Mouse (Mus musculus) frontal cortex, adult 2 months (tissue): ENCODE measurements at regions not wholly inside any gene's neighbourhood (a gene's known extent, or its start where the extent isn't known, plus 50 kb on each side); places are given as distances from the start of the nearest gene placed in this dataset.
A peak's percentile ranks its signal among the peaks of the same experiment; 100 is the strongest.

ENCODE experiments used
- DNase-seq, 2 experiments: peaks; one replicate each; pipeline ENCODE4 v3.0.0; 2022; ENCODE audit warnings: low spot score in 1 of 2; ENCODE audit errors: extremely low spot score in 1 of 2

DNA sequence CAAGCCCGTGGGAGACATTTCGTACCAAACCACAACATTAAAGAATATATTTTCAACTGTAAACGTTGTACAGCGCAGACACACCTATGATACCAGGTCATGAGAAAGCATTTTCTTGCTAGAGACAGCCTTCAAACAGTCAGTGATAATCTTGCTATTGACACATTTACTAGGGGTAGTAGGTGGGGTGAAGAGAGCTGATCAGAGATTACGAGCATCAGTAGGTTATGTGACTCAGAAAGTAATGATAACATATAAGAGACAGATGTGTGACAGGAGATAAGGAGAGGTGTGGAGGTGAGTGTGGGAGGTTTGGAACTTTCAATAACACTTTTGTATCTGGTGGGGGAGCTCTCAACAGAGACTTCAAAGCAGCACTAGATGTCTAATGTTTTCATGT is 231.5 kb upstream of the Satb1 start:
- DNase-seq, result no peak

DNA sequence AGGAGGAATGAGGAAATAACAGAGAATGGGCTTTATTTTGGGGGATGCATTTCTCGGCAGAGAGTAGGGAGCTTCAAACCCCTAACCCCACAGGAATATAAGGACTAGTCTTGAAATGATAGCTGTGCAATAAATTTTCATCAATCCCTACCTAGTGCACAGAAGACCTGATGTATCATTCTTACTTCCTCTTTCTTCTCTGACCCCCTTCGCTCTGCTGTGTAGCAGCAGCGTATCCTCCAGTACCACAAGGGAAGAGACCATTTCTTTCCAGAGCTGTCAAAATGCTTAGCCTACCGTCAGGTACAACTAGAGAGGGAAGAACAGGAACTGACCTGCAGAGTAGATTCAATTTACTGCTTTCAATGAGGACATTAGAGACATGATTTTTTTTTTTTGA is 230.0 kb upstream of the Satb1 start:
- no peak for DNase-seq

DNA sequence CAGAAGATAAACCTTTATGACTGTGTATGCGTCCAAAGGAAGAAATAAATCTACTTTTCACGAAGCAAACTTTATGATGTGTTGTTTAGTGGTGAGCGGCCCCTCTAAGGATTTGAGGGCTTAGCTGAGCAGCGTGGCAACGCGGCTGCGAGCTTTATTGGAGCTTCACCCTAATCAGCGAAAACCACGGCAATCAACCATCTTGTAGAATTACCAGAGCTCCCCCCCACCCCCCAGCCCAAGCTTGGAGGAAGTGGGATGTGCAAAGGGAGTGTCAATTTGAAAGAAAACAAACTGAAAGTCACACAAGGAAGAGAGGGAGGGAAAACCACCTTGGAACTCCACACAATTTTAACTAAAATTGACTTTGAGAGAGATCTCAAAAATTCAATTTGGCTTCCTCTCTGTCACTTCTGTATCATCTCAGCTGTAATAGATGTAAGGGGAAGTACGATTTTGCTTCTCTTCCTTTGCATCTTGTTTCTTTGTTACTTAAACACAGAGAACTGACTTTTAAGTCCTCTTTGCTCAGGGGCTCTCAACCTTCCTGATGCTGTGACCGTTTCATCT is 229.1 kb upstream of the Satb1 start:
- DNase-seq, result no peak

DNA sequence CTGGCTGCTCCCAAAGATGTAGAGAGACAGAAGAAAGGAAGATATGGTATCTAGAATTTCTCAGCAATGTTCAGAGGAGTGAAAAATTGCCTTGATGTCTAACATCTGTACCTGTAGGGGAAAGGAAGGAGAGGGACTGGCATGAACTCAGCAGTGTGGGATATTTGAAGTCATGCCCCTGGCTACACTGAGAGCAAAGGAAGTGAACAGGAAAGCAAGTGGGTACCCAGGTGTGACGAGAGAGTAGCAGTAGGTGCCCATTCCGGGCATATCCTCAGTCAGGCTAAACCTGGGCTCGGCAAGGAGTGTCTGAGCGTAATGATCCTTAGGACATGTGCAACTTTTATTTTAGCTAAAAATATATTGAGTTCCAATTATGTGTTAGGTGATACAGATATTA is 203.4 kb upstream of the Satb1 start:
- DNase-seq, result no peak

DNA sequence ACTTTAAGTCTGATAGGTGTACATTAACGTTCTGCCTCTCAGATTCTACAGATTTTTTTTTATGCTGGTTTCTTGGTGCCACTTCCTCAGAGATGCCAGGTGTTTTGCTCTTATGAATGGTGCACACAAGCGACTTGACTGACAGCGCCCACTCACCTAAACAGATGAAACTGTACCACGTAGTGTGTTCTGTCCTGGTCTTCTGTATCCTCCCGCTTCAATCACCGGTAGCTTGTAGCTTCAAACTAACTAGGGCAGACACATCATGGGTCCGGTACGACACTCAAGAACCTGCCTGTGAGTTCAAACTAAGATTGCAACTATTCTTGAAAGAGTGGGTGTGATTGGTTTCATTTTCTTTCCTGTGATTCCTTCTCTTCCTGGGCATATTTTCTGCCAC is 198.0 kb upstream of the Satb1 start:
- no peak for DNase-seq

DNA sequence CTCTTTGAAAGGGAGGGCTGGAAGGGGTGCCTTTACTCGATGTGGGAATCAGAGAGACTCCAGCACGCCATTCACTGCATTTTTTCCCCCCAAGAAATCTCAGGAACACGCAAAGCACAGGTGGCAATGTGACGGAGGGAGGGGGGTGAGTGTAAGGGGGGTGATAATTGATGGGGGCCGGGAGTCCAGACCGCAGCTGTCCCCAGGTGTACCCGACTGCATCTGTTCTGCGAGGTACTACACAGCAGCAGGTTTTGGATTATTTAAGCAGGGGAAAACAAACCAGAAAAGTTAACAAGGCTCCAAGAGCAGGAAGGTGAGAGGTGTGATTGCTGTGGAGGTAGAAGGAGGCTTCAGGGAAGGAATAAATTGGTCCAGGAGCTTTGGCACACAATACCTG is 153.8 kb upstream of the Satb1 start:
- DNase-seq, result no peak

DNA sequence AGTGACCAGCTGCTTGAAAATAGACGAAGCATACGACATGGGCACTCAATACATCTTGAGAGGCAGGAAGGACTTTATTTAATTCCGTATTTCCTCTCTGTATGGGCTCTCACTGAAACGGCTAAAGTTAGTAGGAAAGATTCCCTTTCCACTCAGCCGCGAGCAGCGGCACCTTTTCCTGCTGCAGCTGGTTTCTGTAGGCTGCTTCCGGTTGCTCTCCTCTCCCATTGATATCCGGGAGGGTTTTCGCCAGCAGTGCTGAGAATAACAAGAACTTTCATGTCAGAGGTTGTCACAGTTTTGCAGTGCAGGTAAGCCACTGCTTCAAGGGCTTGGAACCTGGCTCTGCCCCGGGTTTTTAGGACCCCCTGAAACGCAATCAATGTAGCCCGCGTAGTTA is 153.1 kb upstream of the Satb1 start:
- peak in 1 of 2 experiments; percentile 7 for DNase-seq

DNA sequence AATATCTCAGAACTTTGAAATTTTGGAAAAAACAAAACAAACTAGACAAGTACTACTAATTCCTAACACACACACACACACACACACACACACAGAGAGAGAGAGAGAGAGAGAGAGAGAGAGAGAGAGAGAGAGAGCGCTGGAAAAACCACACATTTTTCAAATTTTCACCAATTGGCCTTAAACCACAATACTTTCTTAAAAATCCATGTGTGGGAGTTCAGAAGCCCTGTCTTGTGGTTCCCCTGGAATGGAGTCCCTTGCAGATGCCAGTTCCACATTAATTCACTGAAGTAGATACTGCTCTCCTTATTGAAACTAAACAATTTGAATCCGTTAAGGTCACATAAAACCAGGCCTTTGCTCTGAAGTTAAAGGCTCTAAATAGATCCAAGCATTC is 146.0 kb upstream of the Satb1 start:
- no peak for DNase-seq

DNA sequence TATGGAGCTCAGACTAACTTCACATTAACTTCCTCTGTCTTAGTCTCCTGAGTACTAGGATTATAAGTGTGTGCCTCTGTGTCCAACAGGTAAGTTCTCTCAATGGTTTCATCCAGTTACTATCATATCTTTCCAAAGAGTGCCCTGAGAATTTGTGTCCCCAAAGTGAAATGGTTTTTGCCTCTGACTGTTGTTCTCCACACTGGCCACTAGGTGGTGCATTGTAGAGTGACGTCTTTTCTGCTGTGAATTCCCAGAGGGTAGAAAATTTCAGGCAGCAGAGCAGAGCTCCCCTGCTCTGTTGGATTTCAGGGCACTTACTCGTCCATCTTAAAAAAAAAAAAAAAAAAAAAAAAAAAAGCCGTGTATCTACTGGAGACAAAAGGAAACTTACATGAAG is 138.4 kb upstream of the Satb1 start:
- no peak for DNase-seq

DNA sequence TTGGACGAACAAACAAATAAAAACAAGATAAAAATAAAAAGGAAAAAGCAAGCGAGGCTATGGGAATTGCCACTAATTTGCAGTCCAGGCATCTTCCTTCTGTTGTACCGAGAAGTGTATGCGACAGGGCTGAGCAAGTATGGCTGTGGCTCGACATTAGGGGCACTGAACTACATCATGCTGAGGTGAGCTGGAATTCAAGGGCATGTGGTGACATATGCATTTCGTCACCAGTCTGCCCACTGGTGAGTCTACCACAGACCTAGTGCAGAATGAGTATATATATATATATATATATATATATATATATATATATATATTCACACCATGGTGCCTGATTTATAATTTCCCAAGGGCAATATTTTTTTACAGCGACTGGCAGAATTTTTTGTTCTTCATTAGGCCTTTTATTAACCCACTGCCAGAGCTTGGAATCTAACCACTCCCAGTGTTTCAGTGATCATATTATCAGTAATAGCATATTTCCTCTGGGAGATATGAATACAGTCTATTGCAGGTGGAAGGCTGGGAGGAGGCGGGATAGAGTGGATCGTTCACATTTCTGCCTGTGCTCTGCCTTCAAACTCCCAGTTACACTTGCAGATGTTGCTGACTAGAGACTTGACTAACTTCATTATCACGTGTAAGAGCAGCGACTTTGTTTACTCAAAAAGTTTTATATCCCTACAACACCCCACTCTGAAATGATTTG is 133.6 kb upstream of the Satb1 start:
- DNase-seq, result no peak

DNA sequence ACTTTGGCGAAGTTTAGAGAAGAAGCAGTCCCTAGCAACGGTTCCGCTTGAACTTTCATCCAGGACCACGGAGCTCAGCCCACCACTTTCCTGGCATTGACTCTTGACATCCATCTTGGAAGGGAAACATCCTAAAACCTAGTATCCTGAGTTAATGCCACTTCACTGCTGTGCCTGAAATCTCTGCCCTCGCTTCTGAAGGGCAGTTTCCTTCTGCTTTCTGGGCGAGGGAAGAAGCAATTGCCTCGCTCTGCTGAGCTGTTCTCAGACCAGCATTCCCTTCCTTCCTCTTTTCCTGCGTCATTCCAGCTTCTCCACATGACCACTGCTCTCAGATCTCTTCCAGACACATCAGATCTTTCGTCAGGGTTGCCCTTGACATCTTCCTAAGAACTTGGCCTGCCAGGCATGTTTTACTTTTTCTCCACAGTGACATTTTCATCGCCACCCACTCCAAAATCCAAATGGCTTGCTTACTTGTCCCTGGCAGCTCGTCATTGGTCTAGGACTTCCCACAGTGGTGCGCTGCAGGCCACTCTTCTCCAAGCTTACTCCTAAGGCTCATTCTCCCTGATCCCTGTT is 129.5 kb upstream of the Satb1 start:
- peak in 1 of 2 experiments; percentile 9 for DNase-seq

DNA sequence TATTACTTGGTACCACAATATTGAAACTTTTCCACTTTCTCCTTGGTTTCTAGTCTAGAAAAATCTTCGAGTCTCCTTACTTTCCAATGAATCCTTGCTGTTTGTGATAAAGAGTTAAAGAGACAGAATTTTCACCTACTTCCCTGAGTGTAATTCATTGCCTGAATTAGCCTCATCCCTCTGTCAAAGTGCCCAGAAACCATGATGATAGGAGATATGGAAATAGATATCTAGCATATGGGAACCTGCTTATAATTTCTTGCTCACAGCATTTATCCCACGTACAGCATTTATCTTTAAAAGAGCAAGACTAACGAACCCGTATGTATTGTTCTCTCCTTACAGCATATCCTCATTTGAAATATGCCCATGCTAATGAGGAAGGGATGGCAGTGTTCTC is 128.2 kb upstream of the Satb1 start:
- DNase-seq, result peak; percentile 11 to 56

DNA sequence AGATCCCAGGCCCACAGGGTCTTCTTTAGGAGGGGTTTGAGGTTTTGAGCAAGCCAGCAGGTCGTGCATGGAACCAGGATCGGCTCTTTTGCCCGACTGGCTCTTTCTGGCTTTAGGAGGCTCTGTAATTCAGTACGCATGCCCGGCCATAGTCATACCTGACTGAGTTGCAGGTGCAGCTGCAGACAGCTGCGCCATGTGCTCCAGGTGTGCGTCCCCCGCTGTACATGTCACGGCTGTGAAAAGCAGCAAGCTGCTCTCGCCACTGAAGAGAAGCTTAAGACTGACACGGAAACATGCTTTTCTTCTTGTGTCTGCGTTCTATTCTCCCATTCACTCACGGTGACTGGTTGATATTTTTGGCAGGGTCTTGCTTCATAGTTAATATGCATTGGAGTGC is 123.2 kb upstream of the Satb1 start:
- DNase-seq, result no peak

DNA sequence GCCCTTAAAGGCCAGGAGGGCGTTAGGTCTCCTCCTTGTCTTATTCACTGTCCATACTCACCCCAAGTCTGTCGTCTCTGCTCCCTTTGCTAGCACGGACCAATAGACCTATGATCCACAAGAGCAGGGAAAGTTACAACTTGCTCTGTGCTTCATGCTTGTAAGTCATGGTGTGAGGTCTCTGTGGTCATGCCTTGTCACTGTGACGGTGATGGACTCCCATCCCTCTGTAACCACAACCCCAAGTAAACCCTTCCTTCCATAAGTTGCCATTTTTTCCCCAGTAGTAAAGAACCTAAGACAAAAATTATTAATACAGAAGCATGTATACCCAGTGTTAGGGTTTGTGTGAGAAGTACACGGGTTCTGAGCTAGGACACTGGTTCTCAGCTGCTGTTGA is 104.6 kb upstream of the Satb1 start:
- DNase-seq, result no peak

DNA sequence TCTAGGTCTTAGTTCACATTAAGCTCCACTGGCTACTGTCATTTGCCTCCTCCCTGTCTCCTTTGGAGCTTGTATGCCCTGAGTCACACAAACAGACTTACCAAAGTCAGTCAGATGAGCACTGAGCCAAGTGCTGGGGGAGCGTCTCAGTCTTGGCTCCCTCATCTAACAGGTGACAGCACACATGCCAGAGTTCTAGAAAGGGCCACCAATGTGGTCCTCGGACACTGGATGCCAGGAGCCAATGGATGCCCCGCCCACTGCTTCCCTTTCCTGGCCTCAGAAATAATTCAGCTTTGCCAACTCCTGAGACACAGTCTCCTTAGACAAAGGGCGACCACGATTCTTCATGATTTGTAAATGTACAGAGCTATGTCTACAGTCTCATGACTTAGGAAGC is 103.0 kb upstream of the Satb1 start:
- no peak for DNase-seq

DNA sequence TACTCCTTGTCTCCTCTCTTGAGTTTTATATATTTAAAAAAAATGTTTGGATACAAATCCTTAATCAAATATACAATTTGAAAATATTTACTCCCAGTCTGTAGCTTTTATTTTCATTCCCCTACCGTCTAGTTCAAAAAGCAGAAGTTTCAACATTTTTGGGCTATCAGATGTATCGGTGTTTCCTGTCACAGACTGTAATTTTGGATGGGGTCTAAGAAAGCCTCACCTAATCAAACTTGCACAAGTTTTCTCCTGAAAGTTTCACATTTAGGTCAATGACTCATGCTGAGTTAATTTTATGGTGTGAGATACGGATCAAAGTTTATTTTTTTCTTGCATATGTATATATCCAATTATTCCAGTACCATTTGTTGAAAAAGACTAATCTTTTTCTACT is 93.3 kb upstream of the Satb1 start:
- no peak for DNase-seq

DNA sequence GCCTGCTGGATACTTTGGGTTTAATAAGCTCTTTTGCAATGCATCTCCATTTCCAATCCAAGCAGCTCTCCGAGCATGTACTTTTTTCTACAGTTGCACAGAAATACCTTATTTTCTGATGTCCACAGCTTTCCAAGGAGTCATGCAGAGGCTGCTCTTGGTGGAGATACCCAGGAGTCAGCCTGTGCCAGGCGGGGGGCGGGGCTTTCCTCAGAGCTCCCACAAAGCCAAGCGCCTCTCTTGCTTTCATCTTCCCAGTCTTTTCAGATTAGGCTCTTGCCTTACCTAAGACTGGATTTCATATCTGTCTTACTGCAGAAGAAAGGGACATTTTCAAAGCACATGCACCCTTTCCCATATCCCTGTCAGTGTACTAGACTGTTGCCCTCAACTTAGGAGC is 73.9 kb upstream of the Satb1 start:
- DNase-seq, result no peak

DNA sequence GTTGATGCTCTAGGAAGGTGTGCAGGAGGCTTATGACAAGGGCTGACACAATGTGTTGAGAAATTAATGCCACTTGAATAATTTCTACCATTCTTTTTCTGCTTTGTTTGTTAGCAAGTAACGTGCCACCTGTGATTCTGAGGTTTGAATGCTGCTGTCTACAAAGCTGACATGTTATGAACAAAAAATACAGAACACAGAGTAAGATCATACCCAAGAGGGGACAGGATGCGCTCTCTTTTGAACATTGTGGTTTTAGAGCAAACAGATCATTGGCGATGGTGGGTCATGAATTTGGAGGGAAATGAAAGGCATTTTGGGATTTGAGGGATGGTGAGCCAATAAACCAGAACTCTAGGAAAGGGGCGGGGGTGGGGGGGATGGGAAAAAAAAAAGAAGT is 73.3 kb upstream of the Satb1 start:
- DNase-seq, result no peak

DNA sequence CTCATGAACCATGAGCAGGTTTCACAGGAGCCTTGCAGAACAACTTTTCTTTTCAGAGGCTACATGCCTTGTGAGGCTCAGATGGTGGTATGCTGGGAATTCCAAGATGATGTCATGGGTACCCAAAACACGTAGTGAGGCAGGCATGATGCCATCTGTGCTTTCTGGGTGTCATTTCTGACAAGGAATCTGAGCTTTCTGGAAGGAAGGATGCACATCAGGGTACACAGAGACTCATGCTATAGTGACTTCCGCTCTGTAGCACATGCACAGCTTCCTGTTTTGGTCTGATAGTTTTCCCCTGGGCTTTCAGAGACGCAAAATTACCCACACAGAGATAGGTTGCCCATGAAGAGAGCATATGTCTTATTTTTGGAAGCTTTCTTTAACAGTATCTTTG is 70.8 kb upstream of the Satb1 start:
- DNase-seq, result no peak

DNA sequence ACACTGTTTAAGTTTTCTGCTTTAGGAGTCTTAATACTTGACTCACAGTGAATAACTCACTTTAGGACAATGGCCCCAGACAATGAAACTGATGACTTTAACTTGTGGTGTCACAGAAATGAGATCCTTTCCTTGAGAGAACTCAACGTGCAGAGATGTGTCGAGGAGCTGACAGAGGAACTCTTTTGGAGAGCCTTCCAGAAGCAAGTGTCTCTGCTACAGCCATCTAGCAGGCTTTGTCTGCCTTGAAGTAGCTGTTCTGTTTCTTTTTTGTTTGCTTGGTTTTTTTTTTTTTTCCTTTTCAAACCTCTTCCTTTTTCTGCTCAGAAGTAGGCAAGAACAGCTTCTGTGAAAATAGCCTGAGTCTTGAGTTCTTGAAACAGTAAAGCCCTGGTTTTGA is 66.3 kb upstream of the Satb1 start:
- DNase-seq, result no peak

DNA sequence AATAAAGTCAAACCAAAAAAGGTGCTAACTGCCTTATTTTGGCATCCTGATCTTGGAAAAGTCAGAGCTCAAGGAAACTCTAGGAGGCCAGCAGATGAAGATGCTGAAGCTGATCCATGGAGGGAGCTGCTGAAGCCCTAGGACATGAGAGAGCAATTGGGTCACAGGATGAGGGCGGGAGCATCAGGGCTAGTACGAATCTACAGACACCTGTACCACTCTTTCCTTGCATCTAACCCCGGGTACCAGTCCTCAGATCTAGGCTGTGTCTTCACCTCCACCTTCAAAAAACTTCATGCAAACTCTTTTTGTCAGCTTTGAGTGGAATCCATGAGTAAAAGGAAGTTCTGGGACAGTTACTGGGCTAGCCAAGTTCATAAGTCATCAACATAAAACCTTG is 63.1 kb upstream of the Satb1 start:
- no peak for DNase-seq

DNA sequence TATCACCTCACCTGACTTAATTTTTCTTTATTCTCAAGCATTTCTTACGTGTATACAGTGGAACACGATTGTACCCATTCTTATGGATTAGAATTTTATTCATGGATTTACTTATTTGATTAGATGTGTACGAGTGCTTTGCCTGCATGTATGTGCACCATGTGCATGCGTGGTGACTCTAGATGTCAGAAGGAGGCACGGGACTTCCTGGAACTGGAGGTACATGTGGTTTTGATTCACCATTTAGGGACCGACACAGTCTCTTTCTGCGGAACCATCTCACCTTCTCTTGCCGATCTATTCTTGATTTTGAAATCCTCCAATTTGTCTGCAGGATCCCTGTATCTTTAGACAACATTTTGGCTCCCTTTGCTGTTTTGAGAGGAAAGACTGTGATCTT is 61.2 kb upstream of the Satb1 start:
- DNase-seq, result no peak

DNA sequence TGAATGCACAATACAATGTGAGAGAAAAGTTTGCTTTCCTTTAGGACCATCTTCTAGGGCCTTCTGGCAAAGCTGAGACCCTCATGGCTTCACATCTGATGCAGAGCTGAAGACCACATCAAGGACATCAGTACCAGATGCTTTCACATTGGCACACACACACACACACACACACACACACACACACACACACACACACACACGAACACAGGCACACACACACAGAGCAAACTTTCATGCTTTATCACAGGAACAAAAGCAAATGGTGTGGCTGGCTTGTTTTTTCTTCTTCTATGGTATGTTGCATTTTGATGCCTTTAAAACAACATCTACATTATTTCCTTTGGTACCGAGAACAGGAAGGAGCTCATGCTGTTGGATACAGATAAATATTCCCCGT is 59.8 kb upstream of the Satb1 start:
- no peak for DNase-seq
